Mouse (Mus musculus): ENCODE measurements around the gene Dyrk1b. TPM values are rescaled to one million over a fixed set of nuclear protein-coding genes. Genes with fewer than 3 reads are reported as not detected.

The Dyrk1b gene
- total and polyA plus RNA-seq, 3 experiments = 0.26 to 0.51 (median 0.47) TPM

- Histone ChIP-seq H3K9ac (ENCODE audit: insufficient read depth, low read depth) (no peak overlapping the region), H3K9me3 (replicated peaks; ENCODE audit: low read length) (no peaks in the 10 kb centered on the region), H3K27ac (ENCODE audit: insufficient read depth, low read depth) (no peak overlapping the region), H3K4me3 (replicated peaks in 1 of 3; ENCODE audit: low read depth in 2 of 3, low read length in 2 of 3, poor library complexity in 1 of 3) (no peak overlapping the region), H3K4me1 (ENCODE audit: control insufficient read depth in 1 of 2, insufficient read depth in 2 of 2) (peaks cover 1 to 4% of the 10 kb centered on the region in 2 experiments; a peak in 2 of 4 replicates), H3K27me3 (replicated peaks) (no peaks in the 10 kb centered on the region), H3K4me2 (ENCODE audit: insufficient read depth, low read depth, poor library complexity, severe bottlenecking) (no peak overlapping the region), H3K36me3 (replicated peaks in 1 of 2; ENCODE audit: control insufficient read depth in 1 of 2, insufficient read depth in 1 of 2, low read length in 1 of 2) (peaks cover 86 to 99% of the 10 kb centered on the region in 2 experiments), H3K79me2 (replicated peaks; ENCODE audit: control insufficient read depth, extremely low read depth, insufficient read depth, poor library complexity, severe bottlenecking) (no peaks in the 10 kb centered on the region)
- TF ChIP-seq MXI1 (IDR thresholded peaks at IDR 0.05; ENCODE audit: low read depth, low read length) (no peak), ZC3H11A (IDR thresholded peaks at IDR 0.05; ENCODE audit: low read depth, low read length) (no peak), CTCF (conservative IDR thresholded peaks at IDR 0.05 in 1 of 2, IDR thresholded peaks at IDR 0.05 in 1 of 2; ENCODE audit: low read depth in 2 of 2, low read length in 2 of 2) (no peak), TCF12 (IDR thresholded peaks at IDR 0.05; ENCODE audit: low read depth, low read length) (no peak), ETS1 (conservative IDR thresholded peaks at IDR 0.05; ENCODE audit: low read depth, low read length) (no peak), TBP (conservative IDR thresholded peaks at IDR 0.05; ENCODE audit: low read depth, low read length) (no peak), NRF1 (IDR thresholded peaks at IDR 0.05; ENCODE audit: low read depth, low read length) (no peak)
- in situ Hi-C loops (cut with MboI; ENCODE audit: low pct_ligation_motif_present, low pct_unique_long_range_greater_than_20kb, low sequenced_read_pairs) (no loop called here), dilution Hi-C loops (cut with MboI; ENCODE audit: extremely low pct_ligation_motif_present, extremely low pct_unique_long_range_greater_than_20kb, low sequenced_read_pairs) (no loop called here)
- DNase-seq (ENCODE audit: extremely low read depth) = no peak
Observed at GRCm38 (mm10) chr7:28185884-28186283, 6.6 kb downstream of the Dyrk1b start.

GRCm38 (mm10) chr7:28186631-28187030, 7.4 kb downstream of the Dyrk1b start:
- Histone ChIP-seq H3K79me2 (replicated peaks; ENCODE audit: control insufficient read depth, extremely low read depth, insufficient read depth, poor library complexity, severe bottlenecking) (no peaks in the 10 kb centered on the region), H3K4me3 (replicated peaks in 1 of 3; ENCODE audit: low read depth in 2 of 3, low read length in 2 of 3, poor library complexity in 1 of 3) (no peak overlapping the region), H3K27ac (ENCODE audit: insufficient read depth, low read depth) (no peak overlapping the region), H3K4me1 (ENCODE audit: control insufficient read depth in 1 of 2, insufficient read depth in 2 of 2) (peaks cover 6 to 11% of the 10 kb centered on the region in 2 experiments; a peak in 2 of 4 replicates), H3K4me2 (ENCODE audit: insufficient read depth, low read depth, poor library complexity, severe bottlenecking) (no peak overlapping the region), H3K9me3 (replicated peaks; ENCODE audit: low read length) (no peaks in the 10 kb centered on the region), H3K27me3 (replicated peaks) (no peaks in the 10 kb centered on the region), H3K9ac (ENCODE audit: insufficient read depth, low read depth) (no peak overlapping the region), H3K36me3 (replicated peaks in 1 of 2; ENCODE audit: control insufficient read depth in 1 of 2, insufficient read depth in 1 of 2, low read length in 1 of 2) (peaks cover 80 to 99% of the 10 kb centered on the region in 2 experiments)
- TF ChIP-seq SIN3A (IDR thresholded peaks at IDR 0.05; ENCODE audit: low read length) = no peak
- no peak for TF ChIP-seq TCF12 (IDR thresholded peaks at IDR 0.05; ENCODE audit: low read depth, low read length)
- no peak for TF ChIP-seq EP300 (IDR thresholded peaks at IDR 0.05; ENCODE audit: low read length)
- no peak for TF ChIP-seq USF1 (IDR thresholded peaks at IDR 0.05; ENCODE audit: low read depth, low read length)
- TF ChIP-seq MXI1 (IDR thresholded peaks at IDR 0.05; ENCODE audit: low read depth, low read length) = no peak
- no peak for TF ChIP-seq ELF1 (IDR thresholded peaks at IDR 0.05; ENCODE audit: low read depth, low read length)
- DNase-seq (ENCODE audit: extremely low read depth) = no peak
- dilution Hi-C loops (cut with MboI; ENCODE audit: extremely low pct_ligation_motif_present, extremely low pct_unique_long_range_greater_than_20kb, low sequenced_read_pairs) = no loop called here
- in situ Hi-C loops (cut with MboI; ENCODE audit: low pct_ligation_motif_present, low pct_unique_long_range_greater_than_20kb, low sequenced_read_pairs) = no loop called here

- peak overlapping the region; percentile 8; the same call in 1 of the 2 replicates for H3K27ac ChIP-seq (ENCODE audit: insufficient read depth, low read depth)
Observed at GRCm38 (mm10) chr7:28191489-28191888, 12.2 kb downstream of the Dyrk1b start.

More at GRCm38 (mm10) chr7:28191489-28191888, 12.2 kb downstream of the Dyrk1b start:
- Histone ChIP-seq H3K36me3 (replicated peaks in 1 of 2; ENCODE audit: control insufficient read depth in 1 of 2, insufficient read depth in 1 of 2, low read length in 1 of 2) (peaks cover 50 to 93% of the 10 kb centered on the region in 2 experiments), H3K4me3 (replicated peaks in 1 of 3; ENCODE audit: low read depth in 2 of 3, low read length in 2 of 3, poor library complexity in 1 of 3) (no peak overlapping the region), H3K9me3 (replicated peaks; ENCODE audit: low read length) (no peaks in the 10 kb centered on the region), H3K9ac (ENCODE audit: insufficient read depth, low read depth) (no peak overlapping the region), H3K4me2 (ENCODE audit: insufficient read depth, low read depth, poor library complexity, severe bottlenecking) (no peak overlapping the region), H3K27me3 (replicated peaks) (no peaks in the 10 kb centered on the region), H3K79me2 (replicated peaks; ENCODE audit: control insufficient read depth, extremely low read depth, insufficient read depth, poor library complexity, severe bottlenecking) (no peaks in the 10 kb centered on the region), H3K4me1 (ENCODE audit: control insufficient read depth in 1 of 2, insufficient read depth in 2 of 2) (peaks cover 7 to 23% of the 10 kb centered on the region in 2 experiments; a peak in 2 of 4 replicates)
- TF ChIP-seq MEF2A (IDR thresholded peaks at IDR 0.05; ENCODE audit: borderline replicate concordance, low read depth, low read length) = no peak
- TF ChIP-seq ELF1 (IDR thresholded peaks at IDR 0.05; ENCODE audit: low read depth, low read length) = no peak
- TF ChIP-seq ZC3H11A (IDR thresholded peaks at IDR 0.05; ENCODE audit: low read depth, low read length) = no peak
- TF ChIP-seq USF2 (conservative IDR thresholded peaks at IDR 0.05; ENCODE audit: low read depth, low read length) = no peak
- TF ChIP-seq IRF4 (IDR thresholded peaks at IDR 0.05; ENCODE audit: low read depth, low read length) = no peak
- no peak for TF ChIP-seq CTCF (conservative IDR thresholded peaks at IDR 0.05 in 1 of 2, IDR thresholded peaks at IDR 0.05 in 1 of 2; ENCODE audit: low read depth in 2 of 2, low read length in 2 of 2)
- no peak for TF ChIP-seq MAFK (IDR thresholded peaks at IDR 0.05; ENCODE audit: insufficient replicate concordance, low read length)
- no peak for TF ChIP-seq E2F4 (IDR thresholded peaks at IDR 0.05; ENCODE audit: insufficient replicate concordance, low read depth, low read length)
- TF ChIP-seq USF1 (IDR thresholded peaks at IDR 0.05; ENCODE audit: low read depth, low read length) = no peak
- no peak for TF ChIP-seq MXI1 (IDR thresholded peaks at IDR 0.05; ENCODE audit: low read depth, low read length)
- TF ChIP-seq NELFE (IDR thresholded peaks at IDR 0.05; ENCODE audit: low read depth, low read length) = no peak
- TF ChIP-seq ZKSCAN1 (IDR thresholded peaks at IDR 0.05; ENCODE audit: borderline replicate concordance, low read depth, low read length) = no peak
- no peak for TF ChIP-seq JUN (IDR thresholded peaks at IDR 0.05; ENCODE audit: insufficient read depth, low read depth, low read length)
- no peak for TF ChIP-seq ETS1 (conservative IDR thresholded peaks at IDR 0.05; ENCODE audit: low read depth, low read length)
- TF ChIP-seq EP300 (IDR thresholded peaks at IDR 0.05; ENCODE audit: low read length) = no peak
- no peak for TF ChIP-seq RAD21 (IDR thresholded peaks at IDR 0.05; ENCODE audit: low read depth, low read length)
- in situ Hi-C loops (cut with MboI; ENCODE audit: low pct_ligation_motif_present, low pct_unique_long_range_greater_than_20kb, low sequenced_read_pairs) (no loop called here), dilution Hi-C loops (cut with MboI; ENCODE audit: extremely low pct_ligation_motif_present, extremely low pct_unique_long_range_greater_than_20kb, low sequenced_read_pairs) (no loop called here)
- no peak for DNase-seq (ENCODE audit: extremely low read depth)
